7 mouse cellular contexts compared by ENCODE assay signal in genomic region chr9:82973321-82973892, GRCm38 (mm10). TPM values are rescaled to one million over a fixed set of nuclear protein-coding genes. Genes with fewer than 3 reads are reported as not detected.
DNase-seq lines count a peak whose midpoint lies in the region; ATAC-seq and TF ChIP-seq lines count a peak whose summit lies in the region.

No protein-coding gene starts in this region.

- DNase-seq in thymus, adult 2 months = peak; percentile 9
- no peak for DNase-seq in thymus, postnatal 10 days (ENCODE audit: low spot score in 2 of 2)
- DNase-seq in embryo, embryonic 9.5 days (ENCODE audit: extremely low spot score) = peak; percentile 22
- no peak for DNase-seq in right cerebral cortex, postnatal 25 days
- no peak for DNase-seq in ovary, postnatal 14 days (ENCODE audit: low spot score)

- no peak overlapping the region for H3K27ac ChIP-seq in thymus, adult 2 months (ENCODE audit: control insufficient read depth, insufficient read depth, low read length)
- H3K27ac ChIP-seq in hindbrain, embryonic 13.5 days = no peak overlapping the region
- peak overlapping the region; percentile 21; the same call in 1 of the 2 replicates for H3K27ac ChIP-seq in liver, embryonic 16.5 days (ENCODE audit: low read length)

- H3K36me3 ChIP-seq in thymus, adult 2 months (ENCODE audit: control insufficient read depth, insufficient read depth, low read length) = no peaks in the 10 kb centered on the region
- H3K36me3 ChIP-seq in hindbrain, embryonic 13.5 days = no peaks in the 10 kb centered on the region
- no peaks in the 10 kb centered on the region for H3K36me3 ChIP-seq in liver, embryonic 16.5 days (ENCODE audit: control insufficient read depth, insufficient read depth)

- peak overlapping the region; percentile 99 for H3K9ac ChIP-seq in hindbrain, embryonic 13.5 days
- H3K9ac ChIP-seq in liver, embryonic 16.5 days (ENCODE audit: low read depth, low read length) = peak overlapping the region; percentile 99

- TF ChIP-seq POLR2A in thymus, adult 2 months (IDR thresholded peaks at IDR 0.05; ENCODE audit: control insufficient read depth, extremely low read depth, insufficient read depth, low read length, poor library complexity) = no peak

- no peaks in the 10 kb centered on the region for H3K4me1 ChIP-seq in thymus, adult 2 months (replicated peaks; ENCODE audit: control insufficient read depth, insufficient read depth, low read length)
- peaks cover 24% of the 10 kb centered on the region for H3K4me1 ChIP-seq in hindbrain, embryonic 13.5 days (replicated peaks)
- peaks cover 12% of the 10 kb centered on the region for H3K4me1 ChIP-seq in liver, embryonic 16.5 days (ENCODE audit: control insufficient read depth, low read depth, low read length)

- no peak for ATAC-seq in hindbrain, embryonic 13.5 days (ENCODE audit: low FRiP score)
- ATAC-seq in liver, embryonic 16.5 days (ENCODE audit: low read depth) = no peak

- H3K27me3 ChIP-seq in thymus, adult 2 months (ENCODE audit: control insufficient read depth, insufficient read depth, low read length) = no peaks in the 10 kb centered on the region
- no peaks in the 10 kb centered on the region for H3K27me3 ChIP-seq in hindbrain, embryonic 13.5 days
- no peaks in the 10 kb centered on the region for H3K27me3 ChIP-seq in liver, embryonic 16.5 days (ENCODE audit: control insufficient read depth, insufficient read depth, low read depth, low read length)

- no peaks in the 10 kb centered on the region for H3K9me3 ChIP-seq in hindbrain, embryonic 13.5 days
- no peaks in the 10 kb centered on the region for H3K9me3 ChIP-seq in liver, embryonic 16.5 days (replicated peaks; ENCODE audit: control insufficient read depth, low read length)

- no peak overlapping the region for H3K4me3 ChIP-seq in thymus, adult 2 months (ENCODE audit: control insufficient read depth, insufficient read depth, low read length)
- peak overlapping the region; percentile 92 for H3K4me3 ChIP-seq in hindbrain, embryonic 13.5 days
- H3K4me3 ChIP-seq in liver, embryonic 16.5 days (ENCODE audit: low read depth, low read length) = peak overlapping the region; percentile 75

- WGBS in thymus, adult 2 months = 9% methylated on average over 8 of the region's 8 CpGs
- WGBS in hindbrain, embryonic 13.5 days = 33% methylated on average over 8 of the region's 8 CpGs
- WGBS in liver, embryonic 16.5 days (ENCODE audit: insufficient replicate concordance) = 26% methylated on average over 8 of the region's 8 CpGs

- H3K4me2 ChIP-seq in hindbrain, embryonic 13.5 days = peak overlapping the region; percentile 96
- H3K4me2 ChIP-seq in liver, embryonic 16.5 days (ENCODE audit: low read depth, low read length) = peak overlapping the region; percentile 80

- TF ChIP-seq CTCF in thymus, adult 2 months (IDR thresholded peaks at IDR 0.05; ENCODE audit: borderline replicate concordance, control insufficient read depth, extremely low read depth, insufficient read depth, low read length, poor library complexity) = no peak

RNA-seq across cellular contexts. Expression of gene Phip, which starts 1.9 kb away (rescaled TPM):
- polyA plus RNA-seq in thymus, adult 2 months (2012; rRNA removed) = 9.1 and 11.8 TPM in 2 replicates
- polyA plus RNA-seq in hindbrain, embryonic 13.5 days (2015; fragmentation: Nextera tagmentation; extraction: Ambion mirVana) = 117 and 119 TPM in 2 replicates
- 19.6 and 21.7 TPM in 2 replicates for polyA plus RNA-seq in liver, embryonic 16.5 days (2015; fragmentation: Nextera tagmentation; extraction: Ambion mirVana)

Comparison
In these comparisons a context has a peak if more than half of its experiments do, and no peak if none do; other contexts are left out.
1. DNase-seq: peak in thymus, adult 2 months (single experiment) and embryo, embryonic 9.5 days (single experiment); none in thymus, postnatal 10 days (0 of 2), right cerebral cortex, postnatal 25 days (single experiment) and ovary, postnatal 14 days (single experiment).